Mouse (Mus musculus): Measurements from ENCODE around the gene Naa38. TPM values are rescaled to one million over a fixed set of nuclear protein-coding genes. Genes with fewer than 3 reads are reported as not detected.
A peak's percentile ranks its signal among the peaks of the same experiment; 100 is the strongest.

Naa38 gene
- total RNA-seq, 2 experiments from 2014 or later, result 84.2 to 85.7 TPM

GRCm38 (mm10) chr11:69397581-69398057 lies 2.3 kb downstream of the Naa38 start:
- DNase-seq (ENCODE audit: extremely low spot score in 1 of 2, low spot score in 2 of 2), result peak in 1 of 2 experiments; percentile 61
- intact Hi-C loops (cut with DNase I), result no loop called here

DNA sequence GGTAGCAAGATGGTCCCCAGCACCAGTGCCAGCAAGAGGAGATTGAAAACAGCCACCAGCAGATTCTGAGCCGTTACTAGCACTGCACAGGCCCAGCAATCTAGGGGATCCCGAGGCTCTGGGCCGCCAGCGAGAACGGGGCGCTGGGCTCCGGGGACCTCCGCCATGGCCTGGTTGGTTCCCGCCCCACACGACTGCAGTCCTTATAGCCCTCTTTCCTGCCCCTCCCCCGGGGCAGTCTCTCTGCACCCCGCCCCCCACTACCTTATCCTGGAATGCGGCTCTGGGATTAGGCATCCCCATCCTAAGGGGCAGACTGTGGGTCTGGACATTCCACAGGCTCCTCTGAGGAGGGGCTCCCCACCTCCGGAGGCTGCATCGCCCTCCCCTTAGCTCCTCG lies 2.8 kb downstream of the Naa38 start, which contains the start of gene Tmem88:
Gene Tmem88, minus strand, starts transcription at position 176 of the 400 bp plus-strand sequence.
- DNase-seq (ENCODE audit: extremely low spot score in 1 of 2, low spot score in 2 of 2), result peak in 1 of 2 experiments; percentile 73
- intact Hi-C loops (cut with DNase I), result no loop called here

GRCm38 (mm10) chr11:69398486-69399200 lies 3.4 kb downstream of the Naa38 start:
- DNase-seq (ENCODE audit: extremely low spot score in 1 of 2, low spot score in 2 of 2), result peak in 1 of 2 experiments; percentile 44
- intact Hi-C loops (cut with DNase I), result no loop called here

GRCm38 (mm10) chr11:69399201-69400082 lies 4.2 kb downstream of the Naa38 start:
- DNase-seq (ENCODE audit: extremely low spot score in 1 of 2, low spot score in 2 of 2), result peak in 1 of 2 experiments; percentile 53
- intact Hi-C loops (cut with DNase I), result loop anchor here (2.0 to 5.0 kb wide), 2 partner anchors 33 to 113 kb away; no protein-coding TSS in a partner anchor

- no peak for DNase-seq (ENCODE audit: extremely low spot score in 1 of 2, low spot score in 2 of 2)
- intact Hi-C loops (cut with DNase I), result loop anchor here (2.0 to 5.0 kb wide), 2 partner anchors 33 to 112 kb away; no protein-coding TSS in a partner anchor
These were observed 5.0 kb downstream of the Naa38 start for GRCm38 (mm10) chr11:69400083-69400850.

DNA sequence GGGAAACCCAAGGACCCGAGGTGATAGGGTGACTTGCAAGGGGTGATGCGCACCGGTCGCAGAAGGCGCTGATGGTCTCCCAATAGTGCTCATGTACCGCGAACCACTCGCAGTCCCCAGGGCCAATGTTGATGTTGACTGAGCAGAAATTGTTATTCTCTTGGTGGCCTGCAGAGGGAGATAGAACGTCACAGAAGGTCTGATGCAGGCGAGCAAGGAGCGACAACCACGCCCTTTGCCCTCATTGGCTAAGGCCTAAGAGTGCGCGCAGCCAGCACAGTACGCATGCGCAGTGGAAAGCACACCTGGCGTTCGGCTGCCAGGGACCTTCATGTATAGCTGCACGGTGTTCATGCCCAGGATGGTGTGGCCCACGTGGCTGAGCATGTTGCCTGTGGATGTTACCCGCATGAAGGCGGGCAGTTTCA lies 5.9 kb downstream of the Naa38 start:
- intact Hi-C loops (cut with DNase I), result loop anchor here (2.0 to 5.0 kb wide), 2 partner anchors 32 to 111 kb away; no protein-coding TSS in a partner anchor
- DNase-seq (ENCODE audit: extremely low spot score in 1 of 2, low spot score in 2 of 2), result peak; percentile 88 to 91

DNA sequence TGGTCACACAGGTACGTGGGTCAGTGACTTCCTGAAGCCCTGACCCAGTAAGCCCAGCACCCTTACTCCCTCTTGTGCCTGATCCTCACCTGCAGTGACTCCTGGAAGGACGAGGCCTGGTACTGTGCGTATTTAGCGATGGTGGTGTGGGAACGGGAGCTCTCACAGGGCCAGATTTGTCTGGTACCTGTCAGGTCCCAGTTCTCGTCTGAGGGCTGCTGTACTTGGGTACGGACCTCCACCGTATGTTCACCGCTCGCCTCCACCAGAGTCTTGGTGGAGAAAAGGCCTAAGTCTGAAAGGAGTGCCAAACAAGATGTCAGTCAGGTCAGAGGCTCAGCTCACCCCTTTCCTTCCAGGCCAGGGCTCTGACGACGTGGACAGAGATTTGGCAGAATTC lies 6.7 kb downstream of the Naa38 start:
- intact Hi-C loops (cut with DNase I), result loop anchor here (2.0 to 5.0 kb wide), 2 partner anchors 31 to 110 kb away; no protein-coding TSS in a partner anchor
- no peak for DNase-seq (ENCODE audit: extremely low spot score in 1 of 2, low spot score in 2 of 2)

DNA sequence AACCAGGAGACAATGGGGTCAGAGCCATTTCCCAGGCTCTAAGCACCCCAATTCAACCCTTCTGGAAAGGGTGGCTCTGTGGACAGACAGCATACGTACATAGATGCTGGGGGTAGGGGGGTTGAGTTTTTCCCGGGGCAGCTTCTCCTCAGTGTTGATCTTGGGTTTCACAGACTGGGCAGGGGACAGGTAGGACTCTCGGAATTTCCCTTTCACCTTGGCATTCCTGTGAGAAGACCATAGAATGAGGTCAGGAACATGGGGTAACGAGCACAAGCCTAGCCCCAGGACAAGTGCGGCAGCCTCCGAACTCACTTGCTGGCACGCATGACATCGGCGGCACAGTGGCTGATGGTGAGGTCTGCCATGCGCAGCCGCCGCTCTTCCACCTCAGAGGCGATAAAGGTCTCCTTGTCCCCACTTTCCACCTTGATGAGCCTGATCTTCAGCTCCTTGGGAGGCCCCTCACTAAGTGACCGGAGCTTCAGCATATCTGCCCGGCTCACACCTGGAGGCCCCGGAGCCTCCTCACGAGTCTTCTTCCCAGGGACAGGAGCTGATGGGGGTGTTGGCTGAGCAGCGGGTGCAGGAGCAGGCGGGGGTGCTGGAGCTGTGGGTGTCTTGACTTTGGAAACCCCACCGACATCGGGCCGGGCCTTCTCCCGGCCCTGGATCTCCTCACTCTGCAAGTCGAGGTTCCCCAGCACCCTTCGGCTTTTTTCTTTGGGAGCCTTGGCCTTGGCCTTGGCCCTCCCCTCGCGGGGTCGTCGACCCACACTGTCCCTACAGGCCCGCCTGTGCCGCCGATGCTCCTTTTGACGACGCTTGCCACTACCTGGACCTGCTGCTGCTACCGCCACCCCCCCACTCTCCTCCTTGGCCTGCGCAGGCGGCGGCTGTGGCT lies 8.7 kb downstream of the Naa38 start:
- DNase-seq (ENCODE audit: extremely low spot score in 1 of 2, low spot score in 2 of 2), result peak in 1 of 2 experiments; percentile 37
- intact Hi-C loops (cut with DNase I), result loop anchor here (5.0 kb wide), 1 partner anchor 108 kb away; no protein-coding TSS in a partner anchor

DNA sequence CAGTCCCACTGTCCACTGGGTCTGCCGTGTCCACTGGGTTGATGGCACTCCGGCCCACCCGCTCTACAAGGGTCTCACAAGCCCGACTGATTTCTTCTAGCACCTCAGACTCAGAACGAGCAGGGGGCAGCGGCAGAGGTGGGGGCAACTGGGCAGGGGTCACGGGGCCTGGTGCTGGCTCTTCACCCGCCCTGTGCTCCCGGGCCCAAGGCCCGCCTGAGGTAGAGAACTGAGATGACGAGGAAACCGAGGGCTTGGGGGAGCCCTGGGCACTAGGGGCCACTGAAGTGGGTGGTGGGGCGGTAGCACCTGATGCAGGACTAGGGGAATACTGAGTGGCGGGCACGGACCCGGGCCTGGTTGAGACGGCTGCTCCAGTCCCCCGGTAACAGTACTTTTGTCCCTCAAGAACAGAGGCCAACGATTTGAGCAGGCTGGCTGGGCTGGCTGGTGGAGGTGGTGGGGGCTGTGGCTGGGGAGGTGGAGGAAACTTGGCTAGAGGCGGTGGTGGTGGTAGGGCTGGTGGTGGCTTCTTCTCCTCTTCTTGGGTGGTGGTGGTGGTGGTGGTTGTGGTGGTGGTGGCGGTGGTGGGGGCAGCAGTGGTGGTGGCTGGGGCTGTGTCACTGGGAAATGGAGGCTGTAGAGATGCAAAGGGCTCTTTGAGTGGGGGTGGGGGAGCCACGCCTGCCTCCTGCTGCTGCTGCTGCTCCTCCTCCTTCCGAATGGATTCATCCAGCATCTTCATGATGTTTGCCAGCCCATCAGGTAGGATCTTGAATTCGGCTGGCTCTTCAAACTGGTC lies 9.5 kb downstream of the Naa38 start:
- intact Hi-C loops (cut with DNase I), result loop anchor here (5.0 kb wide), 1 partner anchor 108 kb away; no protein-coding TSS in a partner anchor
- no peak for DNase-seq (ENCODE audit: extremely low spot score in 1 of 2, low spot score in 2 of 2)

DNA sequence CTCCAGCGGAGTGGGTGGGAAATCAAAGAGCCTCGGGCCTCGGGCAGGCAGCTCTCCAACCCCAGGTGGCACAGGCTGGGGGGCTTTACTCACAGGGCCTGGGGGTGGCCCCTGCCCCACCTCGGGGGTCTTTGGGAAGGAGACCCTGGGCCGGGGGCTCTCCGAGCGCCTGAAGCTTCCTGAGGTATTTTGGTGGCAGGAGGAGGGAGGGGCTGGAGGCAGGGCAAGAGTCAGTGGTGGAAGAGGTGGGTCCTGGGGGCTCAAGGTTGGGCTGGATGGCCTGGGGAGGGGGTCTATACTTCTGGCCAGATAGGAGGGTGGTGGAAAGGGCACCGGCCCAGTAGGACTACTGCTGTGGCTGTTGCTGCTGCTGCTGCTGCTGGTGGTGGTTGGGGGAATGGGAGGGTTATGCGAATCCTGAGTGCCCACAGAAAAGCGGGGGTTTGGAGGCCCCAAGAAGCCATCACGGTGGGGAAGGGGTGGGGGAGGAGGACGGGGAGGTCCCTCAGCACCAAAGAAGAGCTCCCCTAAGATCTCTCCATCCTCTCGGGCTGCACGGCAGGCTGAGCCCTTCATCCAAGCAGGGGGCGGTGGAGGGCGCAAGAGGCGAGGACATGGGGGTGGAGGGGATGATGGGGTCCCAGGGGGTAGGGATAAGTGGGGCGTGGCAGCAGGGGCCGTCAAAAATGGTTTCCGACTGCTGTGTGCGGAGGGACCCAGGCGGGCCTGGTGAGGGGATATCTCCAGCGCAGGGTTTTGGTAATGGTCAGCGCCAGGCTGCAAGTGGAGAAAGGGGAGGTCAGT lies 10.3 kb downstream of the Naa38 start:
- intact Hi-C loops (cut with DNase I), result no loop called here
- DNase-seq (ENCODE audit: extremely low spot score in 1 of 2, low spot score in 2 of 2), result no peak

DNA sequence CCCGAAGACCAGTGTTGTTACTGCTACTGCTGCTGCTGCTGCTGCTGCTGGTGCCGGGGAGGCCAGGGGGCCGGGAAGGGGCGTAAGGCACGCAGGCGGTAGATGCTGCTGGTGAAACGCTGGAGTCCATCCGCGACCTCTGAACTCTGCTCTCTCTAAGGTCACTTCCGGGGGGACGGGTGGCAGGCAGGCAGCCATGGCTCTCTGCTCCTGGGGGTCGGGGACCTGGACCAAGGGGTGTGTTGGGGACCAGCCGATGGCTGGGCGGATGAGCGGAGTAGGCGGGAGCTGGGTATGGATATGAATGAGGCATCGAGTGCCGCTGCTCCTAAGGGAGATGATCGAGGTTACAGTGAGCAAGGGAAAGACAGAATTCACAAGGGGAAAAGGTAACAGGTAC lies 11.0 kb downstream of the Naa38 start:
- intact Hi-C loops (cut with DNase I), result no loop called here

GRCm38 (mm10) chr11:69406867-69407723 lies 11.8 kb downstream of the Naa38 start:
- no peak for DNase-seq (ENCODE audit: extremely low spot score in 1 of 2, low spot score in 2 of 2)
- intact Hi-C loops (cut with DNase I), result no loop called here

More for the DNA sequence above, 11.0 kb downstream of the Naa38 start:
- DNase-seq (ENCODE audit: extremely low spot score in 1 of 2, low spot score in 2 of 2), result peak in 1 of 2 experiments; percentile 46

GRCm38 (mm10) chr11:69407724-69408004 lies 12.4 kb downstream of the Naa38 start:
- intact Hi-C loops (cut with DNase I), result no loop called here

DNA sequence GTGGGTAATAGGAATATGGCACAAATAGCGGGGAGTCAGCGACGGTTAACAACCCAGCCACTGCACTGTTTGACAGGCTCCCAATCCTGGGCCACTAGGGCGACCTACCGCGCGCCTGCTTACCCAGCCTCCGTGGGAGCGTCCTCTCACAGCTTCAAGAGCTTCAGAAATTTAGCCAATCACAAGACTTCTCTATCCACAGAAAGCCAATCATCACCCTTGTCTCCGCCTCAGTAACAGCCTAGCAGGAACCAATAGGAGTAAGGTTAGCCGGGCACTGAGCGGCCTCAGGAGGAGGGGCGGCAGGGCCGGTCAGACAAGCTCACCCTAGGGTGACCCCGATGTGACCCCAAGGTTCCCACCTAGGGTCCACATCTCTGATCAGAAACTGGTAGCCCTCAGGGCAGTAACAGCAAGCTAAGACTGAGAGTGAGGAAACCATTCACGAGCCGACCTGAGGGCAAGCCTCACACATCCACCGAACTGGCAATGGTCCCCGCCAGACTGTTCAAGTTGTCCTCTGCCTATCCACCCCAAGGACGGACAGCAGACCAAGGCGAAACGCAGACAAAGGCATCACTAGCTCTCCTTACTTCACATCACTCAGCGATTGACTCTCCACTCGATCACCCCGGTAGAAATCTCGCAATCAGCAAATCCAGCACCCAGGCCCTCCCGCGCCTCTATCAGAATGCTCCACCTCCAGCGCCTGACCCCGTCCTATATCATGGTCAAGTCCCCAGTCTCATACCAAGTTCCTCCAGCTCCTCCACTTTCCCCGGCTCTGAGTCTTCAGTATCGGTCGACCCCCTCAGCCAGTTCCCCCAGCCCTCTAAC lies 13.5 kb downstream of the Naa38 start:
- intact Hi-C loops (cut with DNase I), result no loop called here
- peak; percentile 84 to 89 for DNase-seq (ENCODE audit: extremely low spot score in 1 of 2, low spot score in 2 of 2)

More at GRCm38 (mm10) chr11:69407724-69408004, 12.4 kb downstream of the Naa38 start:
- DNase-seq (ENCODE audit: extremely low spot score in 1 of 2, low spot score in 2 of 2), result no peak

All from left cerebral cortex, postnatal 10 days (tissue).